Mouse (Mus musculus) heart, embryonic 14.5 days (tissue): ENCODE measurements around the gene Ctnnd2. TPM values are rescaled to one million over a fixed set of nuclear protein-coding genes. Genes with fewer than 3 reads are reported as not detected.

Experiments
- ATAC-seq: fragments of 200-750 bp; cut with Nextera tagmentation; 2 replicates; pipeline ENCODE4 v1.8.0; 2017; ENCODE audit warnings: low read depth, moderate TSS enrichment; ENCODE audit not compliant: insufficient number of reproducible peaks, insufficient read depth, low FRiP score
- H3K27ac ChIP-seq, 2 experiments: fragments of 200-500 bp in 1 of 2; fragments of 300-500 bp in 1 of 2; sonication (generic) in 1 of 2; replicated peaks in 1 of 2; 2 replicates each; pipeline ENCODE4 v1.5.1; 2012 to 2014; ENCODE audit warnings: low read depth in 2 of 2, low read length in 2 of 2, control low read depth in 1 of 2, mild to moderate bottlenecking in 1 of 2, mixed read lengths in 1 of 2; ENCODE audit not compliant: control insufficient read depth in 1 of 2, insufficient read depth in 1 of 2
- H3K27me3 ChIP-seq: fragments of 300-500 bp; sonication (generic); 2 replicates; pipeline ENCODE4 v1.6.1; 2014; ENCODE audit warnings: mild to moderate bottlenecking, low read length, control low read depth; ENCODE audit not compliant: control insufficient read depth, insufficient read depth
- H3K36me3 ChIP-seq: fragments of 300-500 bp; sonication (generic); 2 replicates; pipeline ENCODE4 v1.6.1; 2014; ENCODE audit warnings: mild to moderate bottlenecking, control low read depth, low read length, mixed read lengths; ENCODE audit not compliant: control insufficient read depth, insufficient read depth
- H3K4me1 ChIP-seq, 2 experiments: fragments of 200-500 bp in 1 of 2; fragments of 300-500 bp in 1 of 2; sonication (generic) in 1 of 2; 2 replicates each; pipeline ENCODE4 v1.6.1; 2012 to 2014; ENCODE audit warnings: low read length in 2 of 2, control low read depth in 1 of 2, mixed read lengths in 1 of 2; ENCODE audit not compliant: control insufficient read depth in 2 of 2, insufficient read depth in 2 of 2
- H3K4me2 ChIP-seq: fragments of 300-500 bp; sonication (generic); 2 replicates; pipeline ENCODE4 v1.6.1; 2014; ENCODE audit warnings: mild to moderate bottlenecking, low read length
- H3K4me3 ChIP-seq, 2 experiments: fragments of 200-500 bp in 1 of 2; fragments of 300-500 bp in 1 of 2; sonication (generic) in 1 of 2; 2 replicates each; pipeline ENCODE4 v1.5.1; 2012 to 2014; ENCODE audit warnings: low read length in 2 of 2, mild to moderate bottlenecking in 2 of 2, control low read depth in 1 of 2, low read depth in 1 of 2, moderate library complexity in 1 of 2; ENCODE audit not compliant: control insufficient read depth in 1 of 2, insufficient read depth in 1 of 2
- H3K9ac ChIP-seq: fragments of 300-500 bp; sonication (generic); 2 replicates; pipeline ENCODE4 v1.6.1; 2014; ENCODE audit warnings: mild to moderate bottlenecking, low read length
- H3K9me3 ChIP-seq: fragments of 300-500 bp; sonication (generic); 2 replicates; pipeline ENCODE4 v1.6.1; 2016; ENCODE audit warnings: low read length, control low read depth; ENCODE audit not compliant: control insufficient read depth
- WGBS: fragments of 180-500 bp; shearing (Covaris S2); extraction: QIAGEN DNeasy Blood & Tissue Kit; methylation state at CpG from one replicate; pipeline ENCODE4 v1.1.7; 2014; 5-methylcytosine and 5-hydroxymethylcytosine counted together
- polyA plus RNA-seq: library from polyadenylated mRNA; unstranded; fragments of >200 nt; fragmentation: Nextera tagmentation; extraction: Ambion mirVana; gene quantifications from 2 replicates; pipeline ENCODE4 v1.2.1, GENCODE M21; 2014

Gene Ctnnd2
- polyA plus RNA-seq, 1 experiment from 2014 or later: 0.61 TPM

- H3K27ac ChIP-seq: no peak overlapping the region
- no peaks in the 10 kb centered on the region for H3K4me1 ChIP-seq
- no peak overlapping the region for H3K9ac ChIP-seq
- no peaks in the 10 kb centered on the region for H3K36me3 ChIP-seq
- no peaks in the 10 kb centered on the region for H3K27me3 ChIP-seq
- no peaks in the 10 kb centered on the region for H3K9me3 ChIP-seq
- no peak overlapping the region for H3K4me3 ChIP-seq
- no peak overlapping the region for H3K4me2 ChIP-seq
- WGBS: 85% methylated on average over 4 of the region's 4 CpGs
- ATAC-seq: no peak
Measured at GRCm38 (mm10) chr15:30964865-30965679, 792.7 kb downstream of the Ctnnd2 start.

GRCm38 (mm10) chr15:30966826-30967225, 794.4 kb downstream of the Ctnnd2 start:
- H3K4me2 ChIP-seq: no peak overlapping the region
- no peak overlapping the region for H3K27ac ChIP-seq
- H3K4me1 ChIP-seq: no peaks in the 10 kb centered on the region
- H3K9ac ChIP-seq: no peak overlapping the region
- H3K36me3 ChIP-seq: no peaks in the 10 kb centered on the region
- H3K27me3 ChIP-seq: no peaks in the 10 kb centered on the region
- no peaks in the 10 kb centered on the region for H3K9me3 ChIP-seq
- H3K4me3 ChIP-seq: no peak overlapping the region
- 91% methylated on average over 7 of the region's 7 CpGs for WGBS
- no peak for ATAC-seq

GRCm38 (mm10) chr15:30974436-30974835, 802.0 kb downstream of the Ctnnd2 start:
- H3K27me3 ChIP-seq: no peaks in the 10 kb centered on the region
- WGBS: 80% methylated on average over 1 of the region's 1 CpGs
- no peak overlapping the region for H3K9ac ChIP-seq
- ATAC-seq: no peak
- no peaks in the 10 kb centered on the region for H3K9me3 ChIP-seq
- no peaks in the 10 kb centered on the region for H3K36me3 ChIP-seq
- H3K4me3 ChIP-seq: no peak overlapping the region
- peaks cover 4 to 5% of the 10 kb centered on the region in 2 experiments; a peak in 2 of 4 replicates for H3K4me1 ChIP-seq
- H3K4me2 ChIP-seq: no peak overlapping the region
- no peak overlapping the region for H3K27ac ChIP-seq

- ATAC-seq: no peak
- no peak overlapping the region for H3K4me3 ChIP-seq
- H3K27ac ChIP-seq: no peak overlapping the region
- H3K4me1 ChIP-seq: peaks cover 4 to 5% of the 10 kb centered on the region in 2 experiments; a peak in 2 of 4 replicates
- 86% methylated on average over 16 of the region's 16 CpGs for WGBS
- H3K4me2 ChIP-seq: no peak overlapping the region
- no peaks in the 10 kb centered on the region for H3K27me3 ChIP-seq
- H3K9ac ChIP-seq: no peak overlapping the region
- H3K36me3 ChIP-seq: no peaks in the 10 kb centered on the region
- H3K9me3 ChIP-seq: no peaks in the 10 kb centered on the region
Measured at GRCm38 (mm10) chr15:30974991-30975775, 802.8 kb downstream of the Ctnnd2 start.

- no peak for ATAC-seq
- H3K9me3 ChIP-seq: no peaks in the 10 kb centered on the region
- H3K27me3 ChIP-seq: no peaks in the 10 kb centered on the region
- no peak overlapping the region for H3K4me2 ChIP-seq
- H3K36me3 ChIP-seq: no peaks in the 10 kb centered on the region
- no peak overlapping the region for H3K4me3 ChIP-seq
- H3K27ac ChIP-seq: no peak overlapping the region
- WGBS: 73% methylated on average over 11 of the region's 11 CpGs
- H3K4me1 ChIP-seq: peaks cover 4 to 5% of the 10 kb centered on the region in 2 experiments; a peak in 2 of 4 replicates
- H3K9ac ChIP-seq: no peak overlapping the region
Measured at GRCm38 (mm10) chr15:30977166-30977740, 804.9 kb downstream of the Ctnnd2 start.

- Histone ChIP-seq H3K9ac (no peak overlapping the region), H3K4me3 (no peak overlapping the region), H3K9me3 (no peaks in the 10 kb centered on the region), H3K27ac (no peak overlapping the region), H3K36me3 (no peaks in the 10 kb centered on the region), H3K4me1 (no peaks in the 10 kb centered on the region), H3K4me2 (no peak overlapping the region), H3K27me3 (no peaks in the 10 kb centered on the region)
- 77% methylated on average over 2 of the region's 2 CpGs for WGBS
- no peak for ATAC-seq
Measured at GRCm38 (mm10) chr15:30986890-30987289, 814.5 kb downstream of the Ctnnd2 start.

- no peak overlapping the region for H3K4me2 ChIP-seq
- no peak overlapping the region for H3K4me3 ChIP-seq
- WGBS: 52% methylated on average over 15 of the region's 15 CpGs
- no peak for ATAC-seq
- H3K9ac ChIP-seq: no peak overlapping the region
- no peaks in the 10 kb centered on the region for H3K27me3 ChIP-seq
- H3K4me1 ChIP-seq: no peaks in the 10 kb centered on the region
- no peaks in the 10 kb centered on the region for H3K9me3 ChIP-seq
- H3K36me3 ChIP-seq: no peaks in the 10 kb centered on the region
- H3K27ac ChIP-seq: no peak overlapping the region
Measured at GRCm38 (mm10) chr15:30990421-30991252, 818.2 kb downstream of the Ctnnd2 start.
